Mouse (Mus musculus): Measurements from ENCODE around the gene Prdm11. TPM values are rescaled to one million over a fixed set of nuclear protein-coding genes. Genes with fewer than 3 reads are reported as not detected.

Gene Prdm11
- polyA plus RNA-seq (2012; rRNA removed) = 4.6 and 6.6 TPM in 2 replicates

GRCm38 (mm10) chr2:93045818-93046508, at the start of gene Prdm11:
Gene Prdm11 (minus strand): TSS chr2:93046167.
- no peak for DNase-seq (ENCODE audit: low read depth)

- DNase-seq (ENCODE audit: low read depth) = no peak
Observed at GRCm38 (mm10) chr2:93092347-93092746, 46.4 kb upstream of the Prdm11 start.

- DNase-seq (ENCODE audit: low read depth) = no peak
Observed at GRCm38 (mm10) chr2:93091679-93092078, 45.7 kb upstream of the Prdm11 start.

- no peak for DNase-seq (ENCODE audit: low read depth)
Observed at GRCm38 (mm10) chr2:93089379-93090089, 43.6 kb upstream of the Prdm11 start.

DNA sequence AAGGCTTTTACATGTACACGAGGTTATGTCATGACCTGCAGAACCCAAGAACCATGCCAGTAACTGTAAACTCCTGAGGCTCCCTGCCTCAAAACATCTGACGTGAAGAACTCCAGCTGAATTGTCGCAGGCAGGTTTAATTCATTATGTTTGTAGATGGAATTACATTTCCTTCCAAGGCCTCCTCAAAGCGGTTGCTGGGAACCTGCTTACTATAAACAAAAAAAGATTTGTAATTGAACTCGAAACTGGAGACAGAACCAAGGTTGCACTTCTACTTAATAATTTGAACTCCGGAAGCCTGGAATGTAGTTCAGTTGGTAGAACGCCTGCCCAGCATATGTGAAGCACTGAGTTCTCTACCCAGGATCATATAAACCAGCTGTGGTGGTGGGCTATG, 42.0 kb upstream of the Prdm11 start:
- no peak for DNase-seq (ENCODE audit: low read depth)

DNA sequence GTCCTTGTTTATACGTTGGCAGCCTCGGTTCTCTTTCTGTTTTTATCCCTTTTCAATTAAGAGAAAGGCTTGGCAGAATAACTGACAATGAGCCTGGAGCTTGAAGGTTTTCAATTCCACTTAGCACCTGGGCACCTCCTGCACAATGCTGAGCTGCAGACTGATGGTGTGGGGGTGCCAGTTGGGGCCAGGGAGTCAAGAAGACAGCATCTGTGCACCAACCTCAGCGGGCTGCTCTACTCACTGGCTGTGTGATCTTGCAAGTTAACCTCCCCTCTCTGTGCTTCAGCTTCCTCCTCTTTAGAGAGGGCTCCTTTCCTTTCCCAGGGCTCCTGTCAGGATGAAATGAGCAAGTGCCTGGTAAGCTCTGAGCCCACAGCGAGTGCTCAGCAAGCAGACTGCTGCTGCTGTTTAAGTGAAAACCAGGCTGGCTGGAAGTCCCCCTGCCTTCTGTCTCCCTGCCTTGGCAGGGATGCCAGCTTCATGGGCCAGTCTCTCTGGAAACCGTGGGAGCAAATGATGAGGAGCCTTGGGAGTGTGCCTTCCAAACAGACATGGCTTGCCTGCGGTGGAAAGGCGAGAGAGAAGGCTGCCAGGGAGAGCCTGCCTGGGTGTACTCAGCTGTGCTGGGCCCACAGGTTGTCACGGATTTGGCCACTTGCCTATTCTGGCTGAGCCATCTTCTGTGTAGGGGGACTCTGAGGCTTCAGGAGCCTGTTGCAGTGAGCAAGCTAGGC, 39.5 kb upstream of the Prdm11 start:
- DNase-seq (ENCODE audit: low read depth) = no peak

DNA sequence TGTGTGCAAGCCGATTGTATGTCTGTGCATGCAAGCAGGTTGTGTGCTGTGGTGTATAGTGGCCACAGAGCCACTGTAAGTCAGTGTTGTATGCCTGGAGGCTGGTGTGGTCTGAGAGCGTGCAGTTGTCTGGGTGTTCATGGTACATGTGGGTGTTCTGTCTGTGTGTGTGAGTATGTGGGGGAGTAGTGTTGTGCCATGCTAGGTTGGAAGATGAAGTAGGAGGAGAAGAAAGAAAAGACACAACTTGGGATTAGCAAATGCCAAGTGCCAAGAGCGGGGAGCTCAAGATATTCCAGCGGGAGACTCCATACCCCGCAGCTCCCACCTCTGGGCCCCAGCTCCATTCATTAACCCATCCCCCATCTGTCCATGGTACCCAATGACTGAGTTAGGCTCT, 38.5 kb upstream of the Prdm11 start:
- no peak for DNase-seq (ENCODE audit: low read depth)

DNA sequence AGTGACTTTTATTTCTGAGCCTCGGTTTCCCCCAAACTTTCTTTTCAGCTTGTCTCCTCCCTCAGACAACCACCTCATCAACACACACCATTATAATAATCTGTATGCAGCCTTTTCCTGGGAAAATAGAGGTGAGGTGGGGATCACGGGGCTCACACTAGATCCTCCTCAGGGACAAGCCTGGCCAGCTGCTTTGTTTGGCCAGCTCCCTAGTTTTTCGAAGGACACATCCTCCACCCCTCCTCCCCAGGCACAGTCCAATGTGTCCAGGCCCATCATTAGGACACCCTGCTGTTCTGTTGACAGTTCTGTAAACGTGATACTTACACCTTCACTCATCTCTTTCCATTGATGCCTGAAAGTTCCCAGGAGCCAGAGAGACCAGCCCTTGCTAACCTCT, 37.4 kb upstream of the Prdm11 start:
- no peak for DNase-seq (ENCODE audit: low read depth)

DNA sequence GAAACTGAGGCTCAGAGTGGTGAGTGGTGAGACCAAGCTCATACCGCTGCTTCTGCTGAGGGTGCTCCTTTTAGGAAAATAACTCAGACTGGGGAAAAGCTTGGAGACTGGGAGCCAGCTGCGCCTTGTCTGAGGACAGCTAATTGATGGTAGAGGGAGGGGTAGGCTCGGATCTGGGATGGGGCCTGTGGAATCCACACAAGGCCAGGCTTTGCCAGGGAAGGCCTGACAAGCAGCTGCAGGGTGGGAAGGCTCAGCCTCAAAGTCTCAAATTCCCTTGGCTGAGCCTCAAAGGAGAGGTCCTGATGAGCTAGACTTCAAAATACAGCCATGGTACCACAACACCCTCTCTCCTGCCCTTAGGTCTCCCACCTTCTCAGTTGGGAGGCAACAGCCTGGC, 36.9 kb upstream of the Prdm11 start:
- no peak for DNase-seq (ENCODE audit: low read depth)

GRCm38 (mm10) chr2:93080871-93081608, 35.1 kb upstream of the Prdm11 start:
- DNase-seq (ENCODE audit: low read depth) = no peak

- no peak for DNase-seq (ENCODE audit: low read depth)
Observed at GRCm38 (mm10) chr2:93079394-93079793, 33.4 kb upstream of the Prdm11 start.

- DNase-seq (ENCODE audit: low read depth) = no peak
Observed at GRCm38 (mm10) chr2:93076578-93076955, 30.6 kb upstream of the Prdm11 start.

DNA sequence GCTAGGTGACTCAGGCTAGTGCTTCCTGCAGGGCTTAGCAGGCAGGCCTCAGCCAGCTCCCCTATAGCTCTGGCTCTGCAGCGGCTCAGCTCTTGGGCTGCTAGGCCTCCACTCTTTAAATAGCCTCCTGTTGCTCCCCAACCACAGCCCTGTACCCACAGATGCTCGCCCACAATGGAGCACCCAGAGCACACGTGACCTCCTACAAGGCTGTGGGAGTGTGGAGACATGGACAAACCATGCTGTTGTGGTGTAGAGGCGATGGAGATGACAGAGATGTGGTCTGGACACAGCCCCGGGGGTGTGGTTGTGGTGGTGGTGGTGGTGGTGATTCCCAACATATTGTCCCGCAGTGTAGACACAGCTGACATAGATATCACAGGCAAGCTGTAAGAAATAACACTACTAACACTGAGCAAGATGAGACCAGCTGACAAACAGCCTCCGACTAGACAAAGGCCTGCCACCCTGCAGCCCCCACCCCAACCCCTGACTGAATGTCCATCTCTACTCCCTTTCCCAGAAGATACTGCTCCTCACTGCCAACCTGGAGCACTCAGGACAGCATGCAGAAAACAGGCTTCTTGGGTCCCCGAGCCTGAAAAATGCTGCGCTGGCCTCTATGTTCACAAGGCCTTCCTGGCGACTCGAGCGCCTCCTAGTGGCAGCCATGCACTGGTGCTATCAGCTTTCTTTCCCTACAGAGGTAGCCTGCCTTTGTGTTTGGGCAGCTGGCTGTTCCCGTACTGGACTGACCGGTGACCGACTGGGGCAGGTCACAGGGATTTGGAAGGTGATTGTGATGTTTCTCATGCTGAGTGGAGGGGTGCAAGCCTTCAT, 30.0 kb upstream of the Prdm11 start:
- no peak for DNase-seq (ENCODE audit: low read depth)

DNA sequence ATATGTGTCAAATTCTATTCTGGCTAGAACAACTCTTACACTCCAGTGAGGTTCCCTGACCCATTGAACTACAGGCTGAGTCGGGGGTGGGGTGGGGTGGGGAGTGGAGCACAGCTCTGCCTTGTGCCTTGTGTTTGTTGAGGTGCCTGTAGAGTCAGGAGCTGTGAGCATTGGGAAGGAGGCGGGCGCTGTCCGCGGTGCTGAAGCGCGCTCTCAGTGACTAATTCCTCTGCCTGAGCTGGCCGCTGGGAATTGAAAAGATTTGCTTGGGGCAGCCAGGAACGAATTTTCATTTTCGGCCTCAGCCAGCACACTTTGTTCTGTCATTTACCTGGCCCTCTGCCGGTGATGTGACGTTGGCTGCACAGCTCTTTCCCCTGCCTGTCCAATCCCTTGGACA, 25.7 kb upstream of the Prdm11 start:
- DNase-seq (ENCODE audit: low read depth) = no peak

DNA sequence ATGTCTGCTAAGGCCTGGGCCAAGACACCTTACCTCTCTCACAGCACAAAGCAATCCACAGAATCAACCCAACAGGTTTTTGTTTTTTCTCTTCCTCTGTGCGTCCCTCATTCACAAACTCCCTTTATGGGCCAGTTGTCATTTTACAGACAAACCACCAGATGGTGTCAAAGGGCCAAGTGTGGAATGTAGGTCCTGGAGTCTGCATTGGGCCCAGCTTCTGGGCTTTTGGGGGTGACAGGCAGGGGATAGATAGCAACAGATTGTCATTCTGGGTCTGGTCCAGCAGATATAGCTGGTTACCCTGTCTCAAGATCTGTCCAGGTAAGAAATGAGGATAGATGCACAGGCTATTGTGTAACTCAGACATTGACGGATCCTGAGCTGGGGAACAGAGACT, 23.0 kb upstream of the Prdm11 start:
- no peak for DNase-seq (ENCODE audit: low read depth)

DNA sequence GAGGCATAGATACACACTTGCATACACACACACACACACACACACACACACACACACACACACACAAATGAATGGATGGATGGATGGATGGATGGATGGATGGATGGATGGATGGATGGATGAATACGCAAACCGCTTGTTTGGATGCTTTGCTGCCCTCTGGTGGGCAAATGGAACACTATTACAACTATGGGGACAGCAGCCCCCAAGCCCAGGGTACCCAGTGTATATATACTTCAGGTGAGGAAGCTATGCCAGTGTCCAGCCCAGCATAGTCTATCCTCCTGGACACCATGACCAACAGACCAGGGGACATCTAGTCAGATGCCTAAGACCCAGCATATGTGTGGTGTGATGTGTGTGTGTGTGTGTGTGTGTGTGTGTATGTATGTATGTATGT, 17.4 kb upstream of the Prdm11 start:
- DNase-seq (ENCODE audit: low read depth) = no peak

DNA sequence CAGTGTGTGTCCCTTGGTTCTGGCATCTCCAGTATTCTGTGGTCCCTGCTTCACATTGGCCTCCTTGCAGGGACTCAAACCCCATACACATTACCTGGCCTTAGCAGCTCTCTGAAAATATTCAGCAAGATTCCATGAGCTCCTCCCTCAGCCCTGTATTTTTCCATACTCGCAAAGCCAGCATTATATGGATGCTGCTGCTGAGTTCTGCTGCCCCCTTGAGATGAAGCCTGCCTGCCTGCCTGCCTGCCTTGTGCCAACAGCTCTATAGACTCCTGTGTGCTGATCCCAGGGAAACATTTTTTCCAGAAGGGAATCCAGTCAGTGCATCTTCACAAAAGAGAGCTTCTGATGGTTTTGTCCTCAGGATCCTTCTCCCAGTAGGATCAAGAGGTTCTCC, 5.9 kb upstream of the Prdm11 start:
- no peak for DNase-seq (ENCODE audit: low read depth)

GRCm38 (mm10) chr2:93048601-93049323, 2.8 kb upstream of the Prdm11 start:
- peak; percentile 47 for DNase-seq (ENCODE audit: low read depth)

- no peak for DNase-seq (ENCODE audit: low read depth)
Observed at GRCm38 (mm10) chr2:93047491-93048050, 1.6 kb upstream of the Prdm11 start.

DNA sequence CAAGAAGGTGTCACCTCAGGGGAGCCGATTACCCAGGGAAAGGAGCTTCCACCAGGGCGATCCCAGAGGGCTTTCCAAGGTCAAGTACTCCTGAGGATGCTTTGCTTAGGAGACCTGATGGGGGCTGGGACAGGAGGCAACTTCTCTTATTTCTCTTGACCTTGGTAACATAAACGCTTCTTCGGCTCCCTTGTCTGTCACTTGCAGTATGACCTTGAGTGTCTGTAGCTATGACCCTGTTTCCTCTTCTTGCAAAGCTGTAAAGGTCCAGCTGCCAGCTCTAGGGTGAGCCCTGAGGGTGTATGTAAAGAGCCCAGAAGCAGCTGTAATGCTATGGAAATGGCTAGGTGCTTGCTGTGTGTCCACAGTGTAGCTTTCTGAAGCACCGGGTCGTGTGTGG, 1.1 kb upstream of the Prdm11 start:
- no peak for DNase-seq (ENCODE audit: low read depth)
